ENCODE assay signal across 14 mouse cellular contexts in genomic region chr6:31087511-31087910, GRCm38 (mm10).
DNase-seq lines count a peak whose midpoint lies in the region; ATAC-seq and TF ChIP-seq lines count a peak whose summit lies in the region.
"Had no signal": no experiment of that assay in that cellular context is flagged by ENCODE, and none has a peak within 500 bp of the region (broad histone marks: within the 10 kb centered on the region; RNA-seq: fewer than 3 reads in every experiment).

No protein-coding gene starts in this region.

- peaks cover 83% of the 10 kb centered on the region for H3K36me3 ChIP-seq in C2C12 (ENCODE audit: control insufficient read depth, insufficient read depth)
- H3K36me3 ChIP-seq in forebrain, embryonic 13.5 days (ENCODE audit: poor library complexity, severe bottlenecking): no peaks in the 10 kb centered on the region

- H3K27me3 ChIP-seq in C2C12 (ENCODE audit: control insufficient read depth, insufficient read depth, insufficient read length): no peaks in the 10 kb centered on the region
- no peaks in the 10 kb centered on the region for H3K27me3 ChIP-seq in forebrain, embryonic 13.5 days
- H3K27me3 ChIP-seq: megakaryocyte, embryonic 14.5 days had no signal

- DNase-seq in left cerebral cortex, adult 2 months (ENCODE audit: extremely low spot score in 1 of 2, low spot score in 2 of 2): no peak
- DNase-seq in left cerebral cortex, adult 18-20 months (ENCODE audit: low spot score in 2 of 2): no peak
- peak; percentile 64 for DNase-seq in 3134 (ENCODE audit: extremely low read depth, insufficient read length, low spot score)
- DNase-seq in embryo, embryonic 11 days: no peak
- DNase-seq in layer of hippocampus, adult 9-10 months (ENCODE audit: low spot score): no peak
- DNase-seq: adrenal gland, adult 2 months; cerebellum, postnatal 10 days; gastrocnemius, postnatal 36 days; kidney, adult 18-20 months; right cerebral cortex, postnatal 14 days had no signal

- H3K4me3 ChIP-seq in left cerebral cortex, adult 2 months: no peak overlapping the region
- H3K4me3 ChIP-seq in C2C12 (ENCODE audit: insufficient read depth, poor library complexity, severe bottlenecking): peak overlapping the region; percentile 60
- no peak overlapping the region for H3K4me3 ChIP-seq in forebrain, embryonic 13.5 days
- H3K4me3 ChIP-seq: megakaryocyte, embryonic 14.5 days had no signal

- H3K9me3 ChIP-seq in forebrain, embryonic 13.5 days (replicated peaks): no peaks in the 10 kb centered on the region
- H3K9me3 ChIP-seq: megakaryocyte, embryonic 14.5 days had no signal

- peaks cover 88% of the 10 kb centered on the region for H3K79me2 ChIP-seq in C2C12 (ENCODE audit: control insufficient read depth, insufficient read depth)

- H3K79me3 ChIP-seq in C2C12 (ENCODE audit: low read depth): peaks cover 63% of the 10 kb centered on the region

- peak overlapping the region; percentile 26; the same call in 1 of the 2 replicates for H3K27ac ChIP-seq in left cerebral cortex, adult 2 months
- H3K27ac ChIP-seq in forebrain, embryonic 13.5 days: peak overlapping the region; percentile 91
- H3K27ac ChIP-seq: liver, embryonic 14.5 days had no signal

- TF ChIP-seq CTCF in left cerebral cortex, adult 2 months (IDR thresholded peaks at IDR 0.05): no peak
- TF ChIP-seq CTCF in C2C12 (IDR thresholded peaks at IDR 0.05; ENCODE audit: control insufficient read depth, insufficient read depth, insufficient read length): no peak

- peak overlapping the region; percentile 88 for H3ac ChIP-seq in C2C12 (ENCODE audit: control insufficient read depth, insufficient read length, low read depth)

- intact Hi-C loops in left cerebral cortex, adult 2 months (cut with DNase I): no loop called here

- H3K4me2 ChIP-seq in forebrain, embryonic 13.5 days: peak overlapping the region; percentile 62

- peaks cover 54% of the 10 kb centered on the region for H3K4me1 ChIP-seq in forebrain, embryonic 13.5 days

- ATAC-seq in forebrain, embryonic 13.5 days: no peak

- no peak overlapping the region for H3K9ac ChIP-seq in forebrain, embryonic 13.5 days
- H3K9ac ChIP-seq: liver, embryonic 14.5 days had no signal

- WGBS in forebrain, embryonic 13.5 days: 35% methylated on average over 4 of the region's 4 CpGs

TF ChIP-seq in C2C12, 6 proteins besides CTCF, POLR2A, EP300 and RAD21:
- TF ChIP-seq USF1 (IDR thresholded peaks at IDR 0.05; ENCODE audit: low read depth) (no peak), MYOD1 (IDR thresholded peaks at IDR 0.05; ENCODE audit: control insufficient read depth, insufficient read length, low read depth) (no peak), MYOG (IDR thresholded peaks at IDR 0.05; ENCODE audit: control insufficient read depth, extremely low read depth, insufficient read length) (no peak), MAX (IDR thresholded peaks at IDR 0.05) (no peak), FOSL1 (IDR thresholded peaks at IDR 0.05; ENCODE audit: insufficient read depth, low read length, poor library complexity, severe bottlenecking) (no peak), CEBPB (IDR thresholded peaks at IDR 0.05; ENCODE audit: low read depth) (no peak)
